Mouse (Mus musculus) olfactory bulb, adult 2 months (tissue): ENCODE measurements around the gene Cdk7.

Experiments
- CTCF ChIP-seq: fragments of 200-500 bp; IDR thresholded peaks from 2 replicates; pipeline ENCODE4 v1.5.1; 2012; ENCODE audit warnings: low read depth, mild to moderate bottlenecking, low read length, moderate library complexity; ENCODE audit not compliant: insufficient read depth
- POLR2A ChIP-seq: fragments of 200-500 bp; IDR thresholded peaks from 2 replicates; pipeline ENCODE4 v1.6.1; 2012; ENCODE audit warnings: mild to moderate bottlenecking, low read depth, low read length, moderate library complexity; ENCODE audit not compliant: insufficient read depth

DNA sequence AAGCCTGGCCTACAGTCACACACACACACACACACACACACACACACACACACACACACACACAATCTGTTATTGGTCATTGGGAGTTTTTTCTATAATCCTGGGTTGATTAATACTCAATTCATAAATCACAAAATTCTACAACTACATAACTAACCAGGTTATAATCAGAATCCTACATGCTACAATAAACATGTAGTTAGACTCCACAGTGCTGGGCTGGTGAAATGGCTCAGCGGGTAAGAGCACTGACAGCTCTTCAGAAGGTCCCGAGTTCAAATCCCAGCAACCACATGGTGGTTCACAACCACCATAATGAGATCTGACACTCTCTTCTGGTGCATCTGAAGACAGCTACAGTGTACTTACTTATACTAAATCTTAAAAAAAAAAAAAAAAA is 2.0 kb upstream of the Cdk7 start:
- TF ChIP-seq CTCF (no peak), POLR2A (no peak)
